Mouse (Mus musculus): ENCODE measurements around the gene Fibcd1. TPM values are rescaled to one million over a fixed set of nuclear protein-coding genes. Genes with fewer than 3 reads are reported as not detected.

Fibcd1 gene
- polyA plus RNA-seq (2021; fragmentation: Nextera tagmentation): 2.8 and 3.3 TPM in 2 replicates
- long read RNA-seq, experiment 1, full-length matches to known transcripts: 11 of 24 reads
- long read RNA-seq, experiment 1, partial matches to known transcripts: 12 of 24 reads
- long read RNA-seq, experiment 1, other reads (novel, unspliced or antisense): 1 of 24 reads
- long read RNA-seq, experiment 2, full-length matches to known transcripts: 6 of 9 reads
- long read RNA-seq, experiment 2, partial matches to known transcripts: 0 of 9 reads
- long read RNA-seq, experiment 2, other reads (novel, unspliced or antisense): 3 of 9 reads

DNA sequence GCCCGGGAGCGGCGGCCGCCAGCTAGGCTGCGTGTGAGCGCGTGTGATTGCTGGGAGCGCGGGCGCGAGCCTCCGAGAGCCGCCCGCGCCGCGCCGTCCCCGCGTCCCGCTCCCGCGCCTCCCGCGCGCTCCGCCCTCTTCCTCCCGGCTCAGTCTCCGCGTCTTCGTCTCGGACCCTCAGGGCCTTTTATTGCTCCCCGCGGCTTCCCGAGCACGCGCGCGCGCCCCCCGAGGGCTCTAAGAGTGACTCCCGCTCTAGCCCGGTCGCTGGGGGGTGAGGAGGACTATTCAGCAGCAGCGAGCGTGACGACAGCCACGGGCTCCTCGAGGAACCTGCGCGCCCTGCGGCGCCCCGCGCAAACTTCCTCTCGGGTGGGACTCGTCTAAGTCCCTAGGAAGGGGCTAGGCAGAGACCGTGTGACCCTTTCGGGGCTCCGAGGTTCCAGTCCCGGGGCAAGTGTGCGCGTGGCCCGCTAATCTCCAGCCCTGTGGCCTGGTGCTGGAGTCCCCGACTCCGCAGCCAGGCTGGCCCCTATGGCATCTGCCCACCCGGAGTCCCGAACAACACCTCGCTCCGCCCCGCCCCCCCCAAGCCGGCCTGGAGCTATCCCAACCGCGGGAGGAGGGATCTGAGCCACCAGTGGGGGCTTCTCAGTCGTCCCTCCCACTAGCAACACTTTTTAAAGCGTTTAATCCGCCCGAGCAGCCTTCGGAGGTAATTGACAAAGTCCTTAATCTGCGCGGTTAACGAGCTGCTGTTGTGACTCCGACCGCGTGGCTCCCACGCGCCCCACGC is at the start of gene Fibcd1:
Fibcd1 (minus strand) TSS at position 110 of the 796 bp plus-strand sequence.

DNA sequence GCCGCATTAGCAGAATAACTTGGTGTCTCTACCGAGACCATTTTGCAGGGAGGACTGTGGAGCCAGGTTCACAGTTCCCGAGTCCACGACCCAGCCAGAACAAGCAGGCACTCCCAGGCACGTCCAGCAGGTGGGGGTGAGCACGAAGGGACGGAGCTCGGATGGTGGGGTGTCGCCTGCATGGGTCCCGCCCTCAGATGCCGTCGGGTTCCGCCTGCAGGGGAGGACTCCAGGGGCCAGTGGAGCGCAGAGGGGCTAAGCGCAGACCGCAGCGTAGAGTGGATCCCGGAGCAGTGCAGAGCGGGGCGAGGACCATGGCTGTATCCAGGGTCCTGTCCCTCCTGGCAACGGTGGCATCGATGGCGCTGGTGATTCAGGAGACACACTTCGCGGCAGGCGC is 41.2 kb upstream of the Fibcd1 start, which contains the start of gene Lamc3:
Lamc3 (plus strand) TSS at position 262 of the 400 bp plus-strand sequence.

DNA sequence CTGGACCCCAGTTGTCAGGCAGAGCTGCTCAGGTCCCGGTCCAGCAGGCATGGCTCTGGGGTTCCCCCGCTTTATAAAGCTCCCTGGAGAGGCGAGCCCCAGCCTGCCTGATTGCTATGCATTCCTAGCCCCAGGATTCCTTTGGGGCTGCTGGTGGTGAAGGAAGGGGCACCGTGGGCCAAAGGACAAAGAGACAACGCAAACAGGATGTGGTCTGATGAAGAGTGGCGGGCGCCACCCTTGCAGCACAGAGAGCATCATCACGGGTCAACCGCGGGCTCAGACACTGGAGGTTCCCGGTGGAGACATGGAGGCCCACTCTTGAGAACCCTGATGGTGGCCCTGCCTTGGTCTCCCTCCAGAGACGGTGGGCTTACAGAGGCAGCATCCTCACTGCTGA is 35.4 kb downstream of the Fibcd1 start, which contains the start of gene Qrfp:
Qrfp (minus strand) TSS at position 137 of the 400 bp plus-strand sequence.

Other genes starting within 250 kb of the Fibcd1 start
- gene Prdm12, start 206.0 kb downstream of the Fibcd1 start, polyA plus RNA-seq (2021; fragmentation: Nextera tagmentation): not detected in 2 replicates
- gene Exosc2, start 175.3 kb downstream of the Fibcd1 start, polyA plus RNA-seq (2021; fragmentation: Nextera tagmentation): 16.3 and 18.5 TPM in 2 replicates
- 4.2 and 5.5 TPM in 2 replicates for gene Abl1, start 157.6 kb downstream of the Fibcd1 start, polyA plus RNA-seq (2021; fragmentation: Nextera tagmentation)
- 0.05 and 0.06 TPM in 2 replicates for gene Qrfp, start 35.4 kb downstream of the Fibcd1 start, polyA plus RNA-seq (2021; fragmentation: Nextera tagmentation)
- gene Lamc3, start 41.3 kb upstream of the Fibcd1 start, polyA plus RNA-seq (2021; fragmentation: Nextera tagmentation): 0.42 and 0.49 TPM in 2 replicates
- 9.1 and 9.6 TPM in 2 replicates for gene Aif1l, start 104.1 kb upstream of the Fibcd1 start, polyA plus RNA-seq (2021; fragmentation: Nextera tagmentation)
- 23.6 and 24.2 TPM in 2 replicates for gene Nup214, start 128.4 kb upstream of the Fibcd1 start, polyA plus RNA-seq (2021; fragmentation: Nextera tagmentation)
- 0.61 and 1.9 TPM in 2 replicates for gene Fam78a, start 238.9 kb upstream of the Fibcd1 start, polyA plus RNA-seq (2021; fragmentation: Nextera tagmentation)
- 38.6 and 46.8 TPM in 2 replicates for gene Plpp7, start 249.5 kb upstream of the Fibcd1 start, polyA plus RNA-seq (2021; fragmentation: Nextera tagmentation)